Mouse (Mus musculus): Measurements from ENCODE around the gene Nle1. TPM values are rescaled to one million over a fixed set of nuclear protein-coding genes. Genes with fewer than 3 reads are reported as not detected.
A peak's percentile ranks its signal among the peaks of the same experiment; 100 is the strongest.

Gene Nle1
- polyA plus RNA-seq, 1 experiment from 2014 or later: 33.9 TPM

DNA sequence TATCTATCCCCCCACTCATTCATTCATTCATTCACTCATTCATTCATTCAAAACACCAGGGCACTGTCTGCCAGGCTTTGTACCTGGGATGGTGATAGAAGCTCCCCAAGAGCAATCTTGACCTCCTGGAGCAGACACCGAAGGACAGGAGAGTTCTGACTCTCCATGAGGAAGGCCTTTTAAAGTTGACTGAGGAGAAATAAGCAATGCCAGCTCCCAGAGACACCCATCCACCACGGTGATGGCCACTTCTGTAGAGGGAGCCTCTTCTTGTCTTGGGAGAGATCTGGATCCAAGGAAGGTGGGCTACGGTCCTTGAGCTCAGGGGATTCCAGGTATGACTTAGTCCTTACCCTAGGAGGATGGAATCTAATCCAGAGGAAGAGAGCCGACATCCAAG, 2.0 kb upstream of the Nle1 start, which contains the start of gene Unc45b:
TSS of gene Unc45b (plus strand) at position 301 of the 400 bp plus-strand sequence.
- no peak within 1 kb of the TSS for H3K9ac ChIP-seq (replicated peaks)
- H3K36me3 ChIP-seq: peaks cover 11% of the 10 kb centered on the region; the same call in 1 of the 2 replicates
- 89% methylated on average over 4 of the region's 4 CpGs for WGBS
- H3K4me2 ChIP-seq (replicated peaks): no peak within 1 kb of the TSS
- H3K4me1 ChIP-seq: peaks cover 11% of the 10 kb centered on the region
- H3K27ac ChIP-seq (replicated peaks): no peak within 1 kb of the TSS
- H3K9me3 ChIP-seq: no peaks in the 10 kb centered on the region
- H3K4me3 ChIP-seq: no peak within 1 kb of the TSS
- peaks cover 39% of the 10 kb centered on the region for H3K27me3 ChIP-seq
- ATAC-seq (ENCODE audit: low FRiP score, low read depth): no peak

DNA sequence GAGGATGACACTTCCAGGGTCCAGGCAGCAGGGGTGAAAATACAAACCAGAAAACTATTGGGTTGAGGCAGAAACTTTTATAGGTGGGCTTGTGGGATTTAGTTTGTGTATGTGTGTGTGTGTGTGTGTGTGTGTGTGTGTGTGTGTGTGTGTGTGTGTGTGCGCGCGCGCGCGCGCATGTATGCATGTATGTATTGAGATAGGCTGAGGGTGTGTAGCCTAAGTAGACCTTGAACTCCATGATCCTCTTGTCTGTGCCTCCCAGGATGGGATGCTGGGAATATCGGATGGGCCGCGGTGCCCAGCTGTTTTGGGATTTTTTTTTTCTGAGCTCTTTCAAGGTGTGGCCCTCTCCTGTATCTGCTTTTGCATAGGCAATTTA, 388 bp upstream of the Nle1 start:
- 0 out of 2 replicates have a peak, but pooled peaks have one; percentile 30 for ATAC-seq (ENCODE audit: low FRiP score, low read depth)

GRCm38 (mm10) chr11:82905816-82906215, 2.4 kb downstream of the Nle1 start:
- no peaks in the 10 kb centered on the region for H3K9me3 ChIP-seq
- 0 out of 2 replicates have a peak, but pooled peaks cover 9% of the 10 kb centered on the region for H3K27me3 ChIP-seq
- peaks cover 55% of the 10 kb centered on the region for H3K36me3 ChIP-seq
- WGBS: 93% methylated on average over 5 of the region's 5 CpGs
- no peak for ATAC-seq (ENCODE audit: low FRiP score, low read depth)
- no peak overlapping the region for H3K4me3 ChIP-seq
- no peak overlapping the region for H3K27ac ChIP-seq (replicated peaks)
- no peak overlapping the region for H3K9ac ChIP-seq (replicated peaks)
- H3K4me2 ChIP-seq (replicated peaks): no peak overlapping the region
- H3K4me1 ChIP-seq: peaks cover 11% of the 10 kb centered on the region

More for the DNA sequence above, 388 bp upstream of the Nle1 start:
- peaks cover 30% of the 10 kb centered on the region for H3K27me3 ChIP-seq
- H3K4me3 ChIP-seq: peak overlapping the region; percentile 82
- H3K27ac ChIP-seq (replicated peaks): no peak overlapping the region
- H3K9ac ChIP-seq (replicated peaks): no peak overlapping the region
- H3K4me2 ChIP-seq (replicated peaks): peak overlapping the region; percentile 77
- WGBS: 52% methylated on average over 6 of the region's 10 CpGs
- no peaks in the 10 kb centered on the region for H3K9me3 ChIP-seq
- peaks cover 11% of the 10 kb centered on the region for H3K4me1 ChIP-seq
- H3K36me3 ChIP-seq: peaks cover 28% of the 10 kb centered on the region

- ATAC-seq (ENCODE audit: low FRiP score, low read depth): no peak
- Histone ChIP-seq H3K4me3 (no peak overlapping the region), H3K36me3 (peaks cover 63% of the 10 kb centered on the region), H3K4me1 (peaks cover 11% of the 10 kb centered on the region), H3K27me3 (0 out of 2 replicates have a peak, but pooled peaks cover 4% of the 10 kb centered on the region), H3K9me3 (no peaks in the 10 kb centered on the region), H3K9ac (replicated peaks) (no peak overlapping the region), H3K4me2 (replicated peaks) (no peak overlapping the region), H3K27ac (replicated peaks) (no peak overlapping the region)
- 68% methylated on average over 6 of the region's 8 CpGs for WGBS
These were observed 3.3 kb downstream of the Nle1 start for GRCm38 (mm10) chr11:82904952-82905351.

- WGBS: 96% methylated on average over 20 of the region's 20 CpGs
- ATAC-seq (ENCODE audit: low FRiP score, low read depth): no peak
- no peak overlapping the region for H3K4me2 ChIP-seq (replicated peaks)
These were observed 6.5 kb downstream of the Nle1 start for GRCm38 (mm10) chr11:82901606-82902310.

GRCm38 (mm10) chr11:82899720-82900119, 8.5 kb downstream of the Nle1 start:
- no peaks in the 10 kb centered on the region for H3K4me1 ChIP-seq
- H3K27me3 ChIP-seq: no peaks in the 10 kb centered on the region
- H3K9ac ChIP-seq (replicated peaks): no peak overlapping the region
- H3K36me3 ChIP-seq: peaks cover 72% of the 10 kb centered on the region
- no peaks in the 10 kb centered on the region for H3K9me3 ChIP-seq
- 93% methylated on average over 5 of the region's 5 CpGs for WGBS
- ATAC-seq (ENCODE audit: low FRiP score, low read depth): no peak
- no peak overlapping the region for H3K27ac ChIP-seq (replicated peaks)
- H3K4me3 ChIP-seq: no peak overlapping the region
- no peak overlapping the region for H3K4me2 ChIP-seq (replicated peaks)

More at GRCm38 (mm10) chr11:82901606-82902310, 6.5 kb downstream of the Nle1 start:
- no peaks in the 10 kb centered on the region for H3K9me3 ChIP-seq
- H3K36me3 ChIP-seq: peaks cover 88% of the 10 kb centered on the region
- no peaks in the 10 kb centered on the region for H3K4me1 ChIP-seq
- no peak overlapping the region for H3K4me3 ChIP-seq
- no peak overlapping the region for H3K27ac ChIP-seq (replicated peaks)
- no peaks in the 10 kb centered on the region for H3K27me3 ChIP-seq
- no peak overlapping the region for H3K9ac ChIP-seq (replicated peaks)

GRCm38 (mm10) chr11:82897478-82897877, 10.7 kb downstream of the Nle1 start:
- no peak overlapping the region for H3K4me2 ChIP-seq (replicated peaks)
- no peak overlapping the region for H3K4me3 ChIP-seq
- H3K27ac ChIP-seq (replicated peaks): no peak overlapping the region
- no peaks in the 10 kb centered on the region for H3K9me3 ChIP-seq
- peaks cover 2% of the 10 kb centered on the region; the same call in 1 of the 2 replicates for H3K27me3 ChIP-seq
- WGBS: 85% methylated on average over 10 of the region's 10 CpGs
- H3K4me1 ChIP-seq: no peaks in the 10 kb centered on the region
- H3K9ac ChIP-seq (replicated peaks): no peak overlapping the region
- no peak for ATAC-seq (ENCODE audit: low FRiP score, low read depth)
- H3K36me3 ChIP-seq: peaks cover 50% of the 10 kb centered on the region

DNA sequence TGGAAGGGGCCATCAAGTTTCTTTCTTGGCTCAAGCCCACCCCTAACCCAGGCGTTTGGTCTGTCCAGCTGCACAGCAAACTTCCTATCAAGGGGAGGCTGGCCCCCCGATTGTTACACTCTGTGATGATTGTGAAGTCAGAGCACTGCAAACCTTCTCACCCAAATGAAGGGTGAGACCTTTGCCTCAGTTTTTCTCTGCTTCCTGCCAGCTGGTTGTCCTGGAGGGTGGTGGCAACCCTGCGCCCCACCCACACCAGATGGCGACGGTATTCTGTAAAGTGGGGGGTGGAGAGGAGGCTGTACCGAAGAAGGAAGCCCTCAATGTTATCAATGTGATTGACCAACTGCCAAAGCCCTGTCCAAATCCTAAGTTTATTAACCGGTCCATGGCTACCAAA, 16.3 kb downstream of the Nle1 start, which contains the start of gene Fndc8:
TSS of gene Fndc8 (plus strand) at position 189 of the 400 bp plus-strand sequence.
- Histone ChIP-seq H3K4me2 (replicated peaks) (no peak within 1 kb of the TSS), H3K4me1 (peaks cover 12% of the 10 kb centered on the region), H3K27ac (replicated peaks) (no peak within 1 kb of the TSS), H3K9ac (replicated peaks) (no peak within 1 kb of the TSS), H3K36me3 (0 out of 2 replicates have a peak, but pooled peaks cover under 1% of the 10 kb centered on the region), H3K4me3 (no peak within 1 kb of the TSS), H3K9me3 (no peaks in the 10 kb centered on the region), H3K27me3 (peaks cover 12% of the 10 kb centered on the region)
- WGBS: 65% methylated on average over 7 of the region's 7 CpGs
- ATAC-seq (ENCODE audit: low FRiP score, low read depth): no peak

- H3K4me3 ChIP-seq: peak within 1 kb of the TSS; percentile 71
- WGBS: under 1% methylated on average over 26 of the region's 26 CpGs
- peak within 1 kb of the TSS; percentile 79 for H3K4me2 ChIP-seq (replicated peaks)
- H3K9ac ChIP-seq (replicated peaks): peak within 1 kb of the TSS; percentile 72
- peaks cover 12% of the 10 kb centered on the region for H3K27me3 ChIP-seq
- H3K4me1 ChIP-seq: peaks cover 12% of the 10 kb centered on the region
- ATAC-seq (ENCODE audit: low FRiP score, low read depth): peak; percentile 92
- no peaks in the 10 kb centered on the region for H3K36me3 ChIP-seq
- peak within 1 kb of the TSS; percentile 42; the same call in 1 of the 2 replicates for H3K27ac ChIP-seq (replicated peaks)
- H3K9me3 ChIP-seq: no peaks in the 10 kb centered on the region
These were observed 17.9 kb downstream of the Nle1 start, which contains the start of gene Rad51d for GRCm38 (mm10) chr11:82890342-82890762. Gene Rad51d (minus strand): TSS chr11:82890614.

GRCm38 (mm10) chr11:82889524-82890341, 18.5 kb downstream of the Nle1 start:
- peaks cover 12% of the 10 kb centered on the region for H3K27me3 ChIP-seq
- peak overlapping the region; percentile 71 for H3K4me3 ChIP-seq
- peak overlapping the region; percentile 42; the same call in 1 of the 2 replicates for H3K27ac ChIP-seq (replicated peaks)
- peak; percentile 34; the same call in 1 of the 2 replicates for ATAC-seq (ENCODE audit: low FRiP score, low read depth)
- 8% methylated on average over 31 of the region's 31 CpGs for WGBS
- H3K4me1 ChIP-seq: peaks cover 12% of the 10 kb centered on the region
- peak overlapping the region; percentile 79 for H3K4me2 ChIP-seq (replicated peaks)
- no peaks in the 10 kb centered on the region for H3K9me3 ChIP-seq
- H3K36me3 ChIP-seq: no peaks in the 10 kb centered on the region
- peak overlapping the region; percentile 72 for H3K9ac ChIP-seq (replicated peaks)

DNA sequence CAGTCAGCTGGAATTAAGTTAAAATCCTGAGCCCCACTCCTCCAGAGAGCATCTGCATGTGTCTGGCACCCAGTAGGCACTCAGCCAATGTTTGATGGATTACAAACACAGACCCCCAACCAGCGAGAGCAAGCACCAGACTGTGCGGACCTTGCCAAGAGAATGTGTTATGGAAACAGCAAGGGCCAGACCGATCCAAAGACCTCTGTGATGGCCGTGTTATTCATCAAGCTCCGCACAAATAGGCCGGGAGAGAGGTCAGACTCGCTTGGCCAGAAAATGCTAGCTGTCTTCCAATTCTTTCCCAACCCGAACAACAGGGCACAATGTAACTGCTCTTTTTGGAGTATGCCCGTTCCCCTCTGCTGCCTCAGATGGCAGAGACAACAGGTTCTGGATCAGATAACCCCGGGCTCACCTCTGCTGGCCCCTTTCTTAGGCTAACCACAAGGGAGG, 19.7 kb downstream of the Nle1 start:
- no peaks in the 10 kb centered on the region for H3K36me3 ChIP-seq
- 0 out of 2 replicates have a peak overlapping the region, but pooled peaks have one; percentile 79 for H3K4me2 ChIP-seq (replicated peaks)
- peaks cover 12% of the 10 kb centered on the region for H3K27me3 ChIP-seq
- H3K27ac ChIP-seq (replicated peaks): no peak overlapping the region
- no peak overlapping the region for H3K4me3 ChIP-seq
- no peak for ATAC-seq (ENCODE audit: low FRiP score, low read depth)
- H3K4me1 ChIP-seq: peaks cover 12% of the 10 kb centered on the region
- H3K9me3 ChIP-seq: no peaks in the 10 kb centered on the region
- peak overlapping the region; percentile 15; the same call in 1 of the 2 replicates for H3K9ac ChIP-seq (replicated peaks)
- 74% methylated on average over 10 of the region's 10 CpGs for WGBS
